ENCODE assay signal across 22 mouse cellular contexts in the genomic region with DNA sequence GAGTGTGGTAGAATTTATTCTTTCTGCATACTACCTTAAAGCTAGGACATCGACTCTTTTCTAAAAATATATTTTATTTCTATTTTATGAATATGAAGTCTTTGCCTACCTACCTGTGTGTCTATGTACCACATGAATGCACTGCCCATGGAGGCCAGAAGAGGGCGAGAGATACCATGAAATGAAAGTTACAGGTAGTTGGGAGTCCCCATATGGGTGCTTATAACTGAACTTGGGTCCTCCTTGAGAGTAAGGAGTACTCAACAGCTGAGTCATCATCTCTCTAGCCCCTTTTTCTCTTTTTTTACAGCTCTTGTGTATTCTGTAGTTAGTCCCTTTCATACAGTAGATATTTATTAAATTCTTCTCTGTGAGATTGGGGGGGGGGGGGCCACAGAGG.
DNase-seq lines count a peak whose midpoint lies in the region; ATAC-seq and TF ChIP-seq lines count a peak whose summit lies in the region.
"Had no signal": no experiment of that assay in that cellular context is flagged by ENCODE, and none has a peak within 500 bp of the region (broad histone marks: within the 10 kb centered on the region; RNA-seq: fewer than 3 reads in every experiment).

No protein-coding gene starts in this region.

- H3K27ac ChIP-seq in liver, adult 2 months (replicated peaks; ENCODE audit: insufficient read depth, low read depth, low read length): no peak overlapping the region
- no peak overlapping the region for H3K27ac ChIP-seq in liver, embryonic 11.5 days (ENCODE audit: low read depth, low read length)
- H3K27ac ChIP-seq in ES-E14 (ENCODE audit: insufficient read depth, low read depth, low read length, poor library complexity, severe bottlenecking): no peak overlapping the region
- H3K27ac ChIP-seq: embryonic facial prominence, embryonic 15.5 days; forebrain, embryonic 10.5 days; gastrocnemius, adult 2 months; hindbrain, embryonic 12.5 days; hindbrain, postnatal 0 days had no signal

- H3K27me3 ChIP-seq in liver, adult 2 months (ENCODE audit: control insufficient read depth, insufficient read depth, low read length): no peaks in the 10 kb centered on the region
- H3K27me3 ChIP-seq in liver, embryonic 11.5 days (replicated peaks; ENCODE audit: control insufficient read depth, insufficient read depth, low read length): no peaks in the 10 kb centered on the region
- H3K27me3 ChIP-seq: embryonic facial prominence, embryonic 15.5 days; hindbrain, embryonic 12.5 days had no signal

- H3K79me2 ChIP-seq in liver, adult 2 months (ENCODE audit: control insufficient read depth, insufficient read depth, low read length): no peaks in the 10 kb centered on the region

- H3K4me1 ChIP-seq in liver, adult 2 months (ENCODE audit: control insufficient read depth, insufficient read depth, low read length): peaks cover 4% of the 10 kb centered on the region
- no peaks in the 10 kb centered on the region for H3K4me1 ChIP-seq in liver, embryonic 11.5 days (replicated peaks; ENCODE audit: control insufficient read depth, insufficient read depth, low read length)
- H3K4me1 ChIP-seq in ES-E14 (ENCODE audit: control insufficient read depth in 2 of 2, insufficient read depth in 2 of 2, low read length in 2 of 2, poor library complexity in 1 of 2): peaks cover 7 to 8% of the 10 kb centered on the region in 2 experiments; a peak in 2 of 4 replicates
- H3K4me1 ChIP-seq: embryonic facial prominence, embryonic 15.5 days; forebrain, embryonic 10.5 days; hindbrain, embryonic 12.5 days had no signal

- no peaks in the 10 kb centered on the region for H3K9me3 ChIP-seq in liver, embryonic 11.5 days (ENCODE audit: control insufficient read depth, low read length)
- no peaks in the 10 kb centered on the region for H3K9me3 ChIP-seq in ES-E14 (ENCODE audit: control insufficient read depth, insufficient read depth, low read depth, low read length)
- H3K9me3 ChIP-seq: embryonic facial prominence, embryonic 15.5 days; forebrain, embryonic 10.5 days; hindbrain, embryonic 12.5 days had no signal

- no peak for ATAC-seq in liver, embryonic 11.5 days (replicated peaks; ENCODE audit: low FRiP score)
- ATAC-seq: forebrain, embryonic 14.5 days; hindbrain, postnatal 0 days had no signal

- intact Hi-C loops in left cerebral cortex, postnatal 14 days (cut with DNase I): no loop called here

- H3K4me3 ChIP-seq in liver, adult 2 months (ENCODE audit: insufficient read depth, low read depth, low read length): no peak overlapping the region
- H3K4me3 ChIP-seq in liver, embryonic 11.5 days (ENCODE audit: low read depth, low read length): no peak overlapping the region
- no peak overlapping the region for H3K4me3 ChIP-seq in ES-E14 (ENCODE audit: insufficient read depth in 1 of 2, low read depth in 1 of 2, low read length in 2 of 2, poor library complexity in 1 of 2, severe bottlenecking in 1 of 2)
- H3K4me3 ChIP-seq: embryonic facial prominence, embryonic 15.5 days; erythroblast, embryonic 14.5 days; forebrain, embryonic 10.5 days; gastrocnemius, adult 2 months; hindbrain, embryonic 12.5 days had no signal

- in situ Hi-C loops in ES-E14 (cut with MboI; ENCODE audit: low sequenced_read_pairs in 2 of 2, unreplicated experiment in 2 of 2): no loop called here

- WGBS in liver, adult 2 months: 78% methylated on average over 2 of the region's 2 CpGs
- WGBS in liver, embryonic 11.5 days: 78% methylated on average over 2 of the region's 2 CpGs

- no peak for TF ChIP-seq POLR2A in liver, adult 2 months (IDR thresholded peaks at IDR 0.05; ENCODE audit: extremely low read depth, insufficient read depth, low read length)

- H3K9ac ChIP-seq in liver, adult 2 months (ENCODE audit: low read depth, low read length): no peak overlapping the region
- no peak overlapping the region for H3K9ac ChIP-seq in liver, embryonic 11.5 days (ENCODE audit: low read depth, low read length)
- no peak overlapping the region for H3K9ac ChIP-seq in ES-E14 (ENCODE audit: insufficient read depth, low read depth, low read length, poor library complexity, severe bottlenecking)
- H3K9ac ChIP-seq: embryonic facial prominence, embryonic 15.5 days; hindbrain, embryonic 12.5 days had no signal

- DNase-seq in liver, adult 2 months (ENCODE audit: extremely low read depth, low read depth, low spot score): peak; percentile 9
- DNase-seq in liver, embryonic 11.5 days (ENCODE audit: low spot score): no peak
- DNase-seq in A20 (ENCODE audit: low read depth, low spot score) (peak; percentile 5), ES-E14 (ENCODE audit: low read depth, low spot score) (peak; percentile 11), ZHBTc4 (ENCODE audit: low read depth, low spot score) (peak; percentile 39)
- no peak for DNase-seq in thymus, postnatal 0 days (ENCODE audit: low spot score)
- no peak for DNase-seq in left cerebral cortex, postnatal 14 days (ENCODE audit: low spot score in 2 of 2)
- DNase-seq: adrenal gland, adult 2 months; adrenal gland, postnatal 25 days; cerebellum, adult 18-20 months; cerebellum, postnatal 10 days; gastrocnemius, adult 2 months; gastrocnemius, postnatal 36 days; heart, adult 11 months; heart, postnatal 10 days; heart, postnatal 4 days had no signal

- H3K36me3 ChIP-seq in liver, adult 2 months (ENCODE audit: control insufficient read depth, insufficient read depth, low read length): no peaks in the 10 kb centered on the region
- no peaks in the 10 kb centered on the region for H3K36me3 ChIP-seq in liver, embryonic 11.5 days (ENCODE audit: control insufficient read depth, insufficient read depth, low read length)
- H3K36me3 ChIP-seq in ES-E14 (ENCODE audit: control insufficient read depth, insufficient read depth, low read length, poor library complexity, severe bottlenecking): no peaks in the 10 kb centered on the region
- H3K36me3 ChIP-seq: embryonic facial prominence, embryonic 15.5 days; forebrain, embryonic 10.5 days; hindbrain, embryonic 12.5 days had no signal

- no peak overlapping the region for H3K4me2 ChIP-seq in liver, embryonic 11.5 days
- H3K4me2 ChIP-seq: embryonic facial prominence, embryonic 15.5 days; hindbrain, embryonic 12.5 days had no signal

- 0 out of 2 replicates have a peak, but pooled peaks have one; percentile 17 for TF ChIP-seq CTCF in liver, adult 2 months (IDR thresholded peaks at IDR 0.05; ENCODE audit: low read depth, low read length)

TF ChIP-seq in ES-E14, 5 proteins besides CTCF, POLR2A, EP300 and RAD21:
- 0 out of 2 replicates have a peak, but pooled peaks have one; percentile 20 for TF ChIP-seq ZC3H11A (IDR thresholded peaks at IDR 0.05; ENCODE audit: borderline replicate concordance, low read depth, low read length)
- TF ChIP-seq ZNF384 (IDR thresholded peaks at IDR 0.05; ENCODE audit: low read depth, low read length): no peak
- peak; percentile 55; the same call in 1 of the 2 replicates for TF ChIP-seq MAFK (IDR thresholded peaks at IDR 0.05; ENCODE audit: insufficient read depth, low read depth, low read length)

Comparison
In these comparisons a context has a peak if more than half of its experiments do, and no peak if none do; other contexts are left out.
1. DNase-seq: peak in liver, adult 2 months (single experiment), A20 (single experiment), ES-E14 (single experiment) and ZHBTc4 (single experiment); none in liver, embryonic 11.5 days (single experiment), thymus, postnatal 0 days (single experiment) and left cerebral cortex, postnatal 14 days (0 of 2).